Mouse (Mus musculus) liver, postnatal 0 days (tissue): ENCODE results near the gene Ace.

ENCODE experiments used
- CTCF ChIP-seq: sonication (generic); IDR thresholded peaks from 2 replicates; pipeline ENCODE4 v1.5.1; 2016; ENCODE audit warnings: antibody characterized with exemption, low read depth
- EP300 ChIP-seq: IDR thresholded peaks from 2 replicates; pipeline ENCODE4 v1.6.1; 2016; ENCODE audit warnings: antibody characterized with exemption, low read depth, mild to moderate bottlenecking

DNA sequence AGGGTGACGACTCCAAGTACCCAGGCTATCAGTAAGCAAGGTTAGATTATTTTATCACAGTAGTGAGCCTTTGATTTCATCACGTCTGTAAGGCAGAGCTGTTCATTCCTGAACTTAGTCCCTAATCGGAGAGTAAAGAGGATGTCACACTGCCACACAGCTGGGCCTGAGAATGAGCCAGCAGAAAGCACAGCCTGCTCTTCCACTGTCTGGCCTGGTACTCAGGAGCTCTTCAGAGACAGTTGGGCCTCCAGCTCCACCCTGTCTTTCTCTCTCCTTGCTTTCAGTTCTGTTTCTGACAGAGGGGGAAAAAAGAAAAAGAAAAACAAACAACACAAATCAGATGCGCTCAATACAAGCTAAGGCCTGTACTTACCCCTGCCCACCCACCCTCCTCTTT lies 1.5 kb upstream of the Ace start:
- TF ChIP-seq CTCF, result no peak
- no peak for TF ChIP-seq EP300
